Mouse (Mus musculus) urinary bladder, adult 18-20 months (tissue): ENCODE measurements around the gene Golga4.

Experiments used
- DNase-seq, 2 experiments: peaks; one replicate each; pipeline ENCODE4 v3.0.0; 2022; ENCODE audit warnings: low spot score in 2 of 2, mixed read lengths in 2 of 2

Gene Golga4

DNA sequence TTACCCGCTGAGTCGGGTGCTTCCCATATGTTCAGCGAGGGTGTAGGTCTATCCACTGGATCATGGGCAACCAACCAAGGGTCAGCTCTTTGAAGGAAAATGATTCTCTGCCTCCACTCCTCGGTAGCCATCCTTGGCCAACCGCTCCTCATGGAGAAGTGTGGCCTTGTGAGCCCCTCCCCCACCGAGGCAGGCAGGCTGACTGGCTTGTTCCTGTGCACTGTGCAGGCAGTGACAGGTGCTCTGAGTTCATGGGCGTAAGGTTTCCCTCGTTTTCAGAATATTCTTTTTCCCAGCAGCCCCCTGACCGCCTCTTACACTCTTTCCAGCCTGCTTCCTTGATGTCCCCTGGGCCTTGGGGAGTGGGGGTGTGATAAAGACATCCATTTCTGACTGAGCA is 117.4 kb downstream of the Golga4 start:
- DNase-seq, result no peak

GRCm38 (mm10) chr9:118624146-118624545 is 118.1 kb downstream of the Golga4 start:
- no peak for DNase-seq

DNA sequence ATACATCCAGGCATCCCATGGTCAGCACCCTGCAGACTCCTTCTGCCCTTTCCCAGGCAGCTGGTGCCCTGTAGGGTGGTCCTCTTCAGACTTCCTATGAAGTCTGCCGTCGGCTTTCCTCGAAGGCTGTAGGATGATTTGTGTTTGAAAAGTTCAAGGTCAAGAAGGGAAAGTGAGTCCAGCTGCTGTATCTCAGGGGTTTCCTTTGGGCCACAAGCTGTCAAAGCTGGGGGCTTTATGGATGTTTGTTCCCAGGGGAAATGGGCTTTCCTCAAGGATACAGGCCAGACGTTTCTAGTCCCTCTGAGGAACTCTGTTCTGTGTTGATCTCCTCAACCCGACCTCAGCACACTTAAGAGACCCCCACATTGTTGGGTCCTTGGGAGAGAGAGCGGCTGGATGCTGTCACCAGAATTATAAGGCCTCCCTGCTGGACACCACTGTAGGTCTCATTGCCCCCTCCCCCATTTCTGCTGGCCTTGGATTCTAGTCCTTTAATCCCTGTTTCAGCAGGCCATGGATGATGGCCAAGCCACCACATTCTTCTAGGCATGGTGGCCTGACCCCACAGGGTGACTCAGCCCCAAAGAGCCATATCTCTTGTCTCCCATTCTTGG is 123.8 kb downstream of the Golga4 start:
- DNase-seq, result no peak
